Mouse (Mus musculus): ENCODE results near the gene 4933402E13Rik.

Gene 4933402E13Rik

GRCm38 (mm10) chrX:62283199-62283598, at the start of gene 4933402E13Rik:
4933402E13Rik (plus strand) TSS chrX:62283499.
- no peak for DNase-seq (ENCODE audit: extremely low read depth, low read depth, low spot score)

Measured in fat pad, adult 2 months (tissue).